Mouse (Mus musculus) hindbrain, embryonic 14.5 days (tissue): ENCODE results near the gene Grid2. TPM values are rescaled to one million over a fixed set of nuclear protein-coding genes. Genes with fewer than 3 reads are reported as not detected.

ENCODE experiments used
- ATAC-seq: fragments of 200-750 bp; cut with Nextera tagmentation; 2 replicates; pipeline ENCODE4 v1.8.0; 2017; ENCODE audit warnings: moderate number of reproducible peaks, mild to moderate bottlenecking, moderate TSS enrichment, moderate library complexity; ENCODE audit not compliant: low FRiP score
- DNase-seq: peaks from one replicate; pipeline ENCODE4 v3.0.0-alpha.2; 2015; ENCODE audit warnings: low spot score
- H3K27ac ChIP-seq: fragments of 300-500 bp; sonication (generic); 2 replicates; pipeline ENCODE4 v1.5.1; 2014; ENCODE audit warnings: mild to moderate bottlenecking, moderate library complexity
- H3K27me3 ChIP-seq: fragments of 300-500 bp; sonication (generic); 2 replicates; pipeline ENCODE4 v1.6.1; 2014; ENCODE audit warnings: mild to moderate bottlenecking, low read length, mixed read lengths; ENCODE audit not compliant: control insufficient read depth, insufficient read depth
- H3K36me3 ChIP-seq: fragments of 300-500 bp; sonication (generic); replicated peaks from 2 replicates; pipeline ENCODE4 v1.6.1; 2014; ENCODE audit not compliant: control insufficient read depth, insufficient read depth
- H3K4me1 ChIP-seq: fragments of 300-500 bp; sonication (generic); replicated peaks from 2 replicates; pipeline ENCODE4 v1.6.1; 2014; ENCODE audit warnings: antibody characterized with exemption, low read length, mixed read lengths; ENCODE audit not compliant: control insufficient read depth, insufficient read depth
- H3K4me2 ChIP-seq: fragments of 300-500 bp; sonication (generic); replicated peaks from 2 replicates; pipeline ENCODE4 v1.6.1; 2014; ENCODE audit warnings: mild to moderate bottlenecking, moderate library complexity
- H3K4me3 ChIP-seq: fragments of 300-500 bp; sonication (generic); replicated peaks from 2 replicates; pipeline ENCODE4 v1.5.1; 2014; ENCODE audit warnings: mild to moderate bottlenecking, low read length
- H3K9ac ChIP-seq: fragments of 300-500 bp; sonication (generic); 2 replicates; pipeline ENCODE4 v1.6.1; 2014
- H3K9me3 ChIP-seq: fragments of 300-500 bp; sonication (generic); 2 replicates; pipeline ENCODE4 v1.6.1; 2016; ENCODE audit warnings: low read length; ENCODE audit not compliant: control insufficient read depth
- WGBS: fragments of 180-500 bp; shearing (Covaris S2); extraction: QIAGEN DNeasy Blood & Tissue Kit; methylation state at CpG from one replicate; pipeline ENCODE4 v1.1.7; 2014; 5-methylcytosine and 5-hydroxymethylcytosine counted together
- polyA plus RNA-seq: library from polyadenylated mRNA; unstranded; fragments of >200 nt; fragmentation: Nextera tagmentation; extraction: Ambion mirVana; gene quantifications from 2 replicates; pipeline ENCODE4 v1.2.1, GENCODE M21; 2014

Grid2 gene
- polyA plus RNA-seq, 1 experiment from 2014 or later: 18.1 TPM

DNA sequence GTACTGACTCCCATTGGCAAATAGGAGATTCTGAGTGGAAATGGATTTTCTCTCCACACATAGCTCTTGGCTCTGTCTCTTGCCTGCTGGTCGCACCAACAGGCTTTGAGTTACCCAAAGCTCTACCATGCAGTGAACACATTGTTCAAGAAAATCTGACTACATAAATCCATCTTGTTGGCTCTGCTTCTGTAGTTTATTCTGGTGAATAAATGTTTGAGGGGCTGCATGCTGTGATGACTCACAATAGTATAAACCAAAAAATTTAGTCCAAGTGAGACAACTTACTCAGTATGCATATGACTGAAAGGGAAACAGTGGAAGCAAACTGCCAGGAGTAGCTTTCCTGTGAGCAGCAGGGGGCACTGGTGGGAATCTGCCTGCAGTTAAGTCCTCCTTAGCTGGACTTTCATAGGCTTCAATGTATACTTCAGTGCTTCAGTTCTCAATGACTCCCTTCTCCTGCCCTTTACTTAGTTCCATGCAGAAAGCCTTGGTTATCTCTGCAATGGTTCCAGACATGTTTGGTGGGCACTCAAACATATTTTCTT lies 125.5 kb downstream of the Grid2 start:
- ATAC-seq: no peak
- WGBS: 86% methylated on average over 1 of the region's 1 CpGs
- DNase-seq: no peak
- Histone ChIP-seq H3K27ac (no peak overlapping the region), H3K4me1 (no peaks in the 10 kb centered on the region), H3K4me3 (no peak overlapping the region), H3K9me3 (no peaks in the 10 kb centered on the region), H3K4me2 (no peak overlapping the region), H3K27me3 (no peaks in the 10 kb centered on the region), H3K9ac (no peak overlapping the region), H3K36me3 (no peaks in the 10 kb centered on the region)

DNA sequence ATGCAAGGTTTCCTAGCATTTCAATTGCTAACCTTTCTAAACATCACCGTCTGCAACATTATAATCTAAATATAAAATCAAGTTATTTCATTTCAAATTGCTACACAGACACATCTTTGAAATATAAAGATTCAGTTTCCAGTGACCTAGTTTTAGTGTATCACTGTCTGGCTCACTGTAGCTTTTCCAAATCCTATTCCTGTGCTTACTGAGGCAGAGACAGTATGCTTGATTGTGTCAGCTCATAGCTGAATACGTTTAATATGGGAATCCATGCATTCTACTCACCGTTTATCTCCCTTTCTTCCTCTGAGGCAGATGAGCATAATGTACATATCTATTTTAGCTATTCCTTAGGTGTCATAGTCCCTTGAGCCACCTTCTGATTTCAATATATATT lies 146.0 kb downstream of the Grid2 start:
- H3K9ac ChIP-seq: no peak overlapping the region
- H3K4me1 ChIP-seq: no peaks in the 10 kb centered on the region
- no peak for DNase-seq
- H3K4me3 ChIP-seq: no peak overlapping the region
- H3K9me3 ChIP-seq: no peaks in the 10 kb centered on the region
- WGBS: 73% methylated on average over 3 of the region's 3 CpGs
- H3K27ac ChIP-seq: no peak overlapping the region
- H3K27me3 ChIP-seq: no peaks in the 10 kb centered on the region
- H3K36me3 ChIP-seq: no peaks in the 10 kb centered on the region
- H3K4me2 ChIP-seq: no peak overlapping the region
- ATAC-seq: no peak

DNA sequence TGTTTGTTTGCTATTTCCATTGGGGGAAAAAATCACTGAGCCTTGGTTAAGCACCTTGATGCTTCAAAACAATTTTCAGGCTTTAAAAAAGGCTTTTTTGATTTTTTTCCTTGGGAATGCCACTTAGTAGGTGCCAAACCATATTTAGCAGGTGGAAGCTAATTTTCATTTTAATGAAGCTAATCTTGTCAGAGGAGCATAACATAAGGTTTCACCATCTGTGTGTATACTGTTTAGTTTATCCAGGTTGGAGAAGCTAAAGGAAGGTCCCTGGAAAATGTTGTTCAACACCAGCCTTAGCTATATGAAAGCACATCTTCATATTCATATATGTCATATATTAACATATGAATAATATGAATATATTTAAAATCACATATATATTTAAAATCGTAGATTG lies 161.9 kb downstream of the Grid2 start:
- no peak for ATAC-seq
- Histone ChIP-seq H3K4me3 (no peak overlapping the region), H3K4me2 (no peak overlapping the region), H3K9ac (no peak overlapping the region), H3K4me1 (no peaks in the 10 kb centered on the region), H3K27me3 (no peaks in the 10 kb centered on the region), H3K36me3 (no peaks in the 10 kb centered on the region), H3K27ac (no peak overlapping the region), H3K9me3 (no peaks in the 10 kb centered on the region)
- WGBS: 85% methylated on average over 1 of the region's 1 CpGs
- no peak for DNase-seq

DNA sequence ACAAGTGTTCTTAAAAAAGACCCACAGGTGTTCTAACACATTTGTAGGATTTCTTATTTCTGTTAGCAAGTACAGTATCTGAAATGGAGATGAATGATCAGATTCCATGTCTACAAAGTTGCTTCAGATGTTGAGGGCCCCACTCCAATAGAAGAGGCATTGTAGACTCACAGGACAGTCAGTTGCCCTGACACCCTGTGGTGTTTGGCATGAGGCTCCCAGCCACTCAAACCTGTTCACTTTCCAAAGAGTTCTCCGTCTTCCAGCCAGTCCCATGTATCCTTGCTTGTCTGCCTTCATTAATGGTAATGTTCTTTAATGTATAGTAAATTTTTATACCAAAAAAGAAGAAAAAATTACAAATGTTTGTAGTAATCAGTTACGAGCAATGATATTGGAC lies 177.1 kb downstream of the Grid2 start:
- no peaks in the 10 kb centered on the region for H3K27me3 ChIP-seq
- H3K4me3 ChIP-seq: no peak overlapping the region
- no peaks in the 10 kb centered on the region for H3K4me1 ChIP-seq
- DNase-seq (no peak), ATAC-seq (no peak)
- WGBS: 85% methylated on average over 2 of the region's 2 CpGs
- no peak overlapping the region for H3K9ac ChIP-seq
- no peak overlapping the region for H3K4me2 ChIP-seq
- H3K9me3 ChIP-seq: no peaks in the 10 kb centered on the region
- no peak overlapping the region for H3K27ac ChIP-seq
- no peaks in the 10 kb centered on the region for H3K36me3 ChIP-seq

DNA sequence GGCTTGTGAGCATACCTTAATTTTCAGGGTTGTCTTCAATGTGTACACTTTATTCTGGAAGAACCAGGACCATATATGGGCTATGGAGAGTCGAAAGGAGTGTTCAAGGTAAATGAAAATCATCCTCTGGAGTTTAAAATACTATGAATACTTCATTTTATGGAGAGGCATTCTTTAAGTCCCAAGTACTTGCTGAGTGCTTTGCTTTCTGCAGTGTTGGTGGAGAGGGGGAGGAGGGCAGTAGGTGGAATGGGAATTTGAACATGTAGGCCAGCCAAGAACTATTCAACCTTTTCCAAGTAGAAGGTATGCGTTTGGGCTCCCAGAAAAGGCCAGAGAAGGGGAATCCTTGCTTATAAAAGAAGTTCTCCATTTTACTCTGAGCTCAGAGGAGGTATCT lies 192.5 kb downstream of the Grid2 start:
- no peak for DNase-seq

DNA sequence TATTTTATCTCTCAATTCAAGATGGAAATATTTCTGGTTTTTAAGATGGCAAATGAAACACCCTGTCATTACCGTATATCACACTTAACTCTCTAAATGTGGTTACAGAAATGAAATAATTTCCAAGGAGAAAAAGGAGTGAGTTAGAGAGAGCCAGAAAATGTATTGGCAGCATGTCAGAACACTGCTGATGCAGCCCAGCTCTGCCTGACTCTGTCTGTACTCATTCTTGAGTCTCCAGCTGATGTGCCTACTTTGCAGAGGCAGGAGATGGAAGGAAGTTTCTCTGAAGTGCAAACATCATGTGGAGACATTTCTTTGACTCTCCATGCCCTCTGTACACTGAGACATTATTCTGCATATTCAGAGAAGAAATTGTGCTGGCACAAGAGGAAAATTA lies 226.5 kb downstream of the Grid2 start:
- no peak overlapping the region for H3K27ac ChIP-seq

More for the DNA sequence above, 192.5 kb downstream of the Grid2 start:
- no peak for ATAC-seq
- Histone ChIP-seq H3K4me1 (no peaks in the 10 kb centered on the region), H3K4me3 (no peak overlapping the region), H3K27ac (no peak overlapping the region), H3K27me3 (no peaks in the 10 kb centered on the region), H3K36me3 (no peaks in the 10 kb centered on the region), H3K9me3 (no peaks in the 10 kb centered on the region), H3K4me2 (no peak overlapping the region), H3K9ac (no peak overlapping the region)
- WGBS: 84% methylated on average over 2 of the region's 2 CpGs

DNA sequence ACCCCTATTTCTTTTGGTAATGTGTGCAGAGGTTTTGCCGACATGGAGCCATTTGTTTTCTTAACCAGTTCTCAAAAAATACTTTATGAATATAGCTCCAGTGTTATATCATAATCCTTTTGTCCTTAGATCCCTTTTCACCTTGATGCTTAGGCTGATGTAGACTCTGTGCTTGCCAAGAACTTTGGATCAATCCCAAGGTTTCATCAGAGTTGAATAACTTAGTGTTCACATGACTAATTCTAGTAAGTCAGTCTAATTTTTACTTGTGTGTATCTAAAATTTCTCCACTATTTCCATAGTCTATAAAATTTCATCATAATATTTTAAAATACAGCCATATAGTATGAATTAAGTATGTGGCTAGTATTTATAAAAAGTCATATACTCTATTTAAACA lies 259.3 kb downstream of the Grid2 start:
- H3K4me3 ChIP-seq: no peak overlapping the region
- no peaks in the 10 kb centered on the region for H3K9me3 ChIP-seq
- DNase-seq (no peak), ATAC-seq (no peak)
- WGBS: 91% methylated on average over 1 of the region's 1 CpGs
- H3K4me2 ChIP-seq: no peak overlapping the region
- no peaks in the 10 kb centered on the region for H3K4me1 ChIP-seq
- H3K27me3 ChIP-seq: no peaks in the 10 kb centered on the region
- no peak overlapping the region for H3K9ac ChIP-seq
- no peaks in the 10 kb centered on the region for H3K36me3 ChIP-seq
- no peak overlapping the region for H3K27ac ChIP-seq

More for the DNA sequence above, 226.5 kb downstream of the Grid2 start:
- H3K36me3 ChIP-seq: no peaks in the 10 kb centered on the region
- no peaks in the 10 kb centered on the region for H3K4me1 ChIP-seq
- H3K9me3 ChIP-seq: no peaks in the 10 kb centered on the region
- no peak for DNase-seq
- no peak overlapping the region for H3K9ac ChIP-seq
- no peak overlapping the region for H3K4me2 ChIP-seq
- 80% methylated on average over 1 of the region's 1 CpGs for WGBS
- H3K4me3 ChIP-seq: no peak overlapping the region
- H3K27me3 ChIP-seq: no peaks in the 10 kb centered on the region
- no peak for ATAC-seq

DNA sequence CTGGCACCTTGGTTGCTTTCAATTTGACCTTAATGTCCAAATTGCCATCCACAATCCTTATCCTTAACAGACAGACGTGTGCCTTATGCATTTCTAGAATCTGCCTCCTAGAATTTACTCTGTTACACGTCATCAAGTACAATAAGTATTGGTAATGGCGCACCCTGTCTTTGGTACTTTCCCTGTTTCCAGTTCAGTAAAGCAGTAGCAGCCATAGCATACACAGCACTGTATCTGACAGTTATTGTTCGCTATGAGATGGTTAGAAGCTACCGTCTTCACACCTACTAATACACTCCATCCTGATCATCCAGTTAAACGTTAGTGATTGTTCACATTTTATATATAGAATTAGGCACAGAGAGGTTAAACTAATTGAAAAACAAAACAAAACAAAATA lies 260.3 kb downstream of the Grid2 start:
- no peak overlapping the region for H3K9ac ChIP-seq
- no peak overlapping the region for H3K4me2 ChIP-seq
- no peaks in the 10 kb centered on the region for H3K4me1 ChIP-seq
- DNase-seq (no peak), ATAC-seq (0 out of 2 replicates have a peak, but pooled peaks have one; percentile 27)
- H3K27me3 ChIP-seq: no peaks in the 10 kb centered on the region
- no peaks in the 10 kb centered on the region for H3K36me3 ChIP-seq
- 74% methylated on average over 6 of the region's 6 CpGs for WGBS
- no peak overlapping the region for H3K4me3 ChIP-seq
- H3K27ac ChIP-seq: no peak overlapping the region
- no peaks in the 10 kb centered on the region for H3K9me3 ChIP-seq

DNA sequence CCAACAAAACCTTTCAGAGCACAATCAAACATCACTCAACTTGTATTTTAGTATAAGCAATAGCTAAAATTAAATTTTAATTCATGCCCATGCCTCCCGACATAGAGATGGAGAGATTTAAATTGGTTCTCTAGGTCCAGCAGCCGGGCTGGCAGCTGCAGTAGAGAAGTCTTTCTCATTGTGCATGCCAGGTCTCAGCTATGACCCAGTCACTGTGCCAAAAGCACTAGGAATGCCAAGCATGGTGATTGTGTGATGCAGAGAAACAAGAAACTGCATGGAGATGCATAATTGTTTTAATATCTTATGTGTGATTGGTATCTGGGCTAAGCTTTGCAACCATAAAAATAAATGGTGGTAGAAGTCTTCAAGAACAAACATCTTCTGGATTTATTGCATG lies 276.1 kb downstream of the Grid2 start:
- H3K4me3 ChIP-seq: no peak overlapping the region

DNA sequence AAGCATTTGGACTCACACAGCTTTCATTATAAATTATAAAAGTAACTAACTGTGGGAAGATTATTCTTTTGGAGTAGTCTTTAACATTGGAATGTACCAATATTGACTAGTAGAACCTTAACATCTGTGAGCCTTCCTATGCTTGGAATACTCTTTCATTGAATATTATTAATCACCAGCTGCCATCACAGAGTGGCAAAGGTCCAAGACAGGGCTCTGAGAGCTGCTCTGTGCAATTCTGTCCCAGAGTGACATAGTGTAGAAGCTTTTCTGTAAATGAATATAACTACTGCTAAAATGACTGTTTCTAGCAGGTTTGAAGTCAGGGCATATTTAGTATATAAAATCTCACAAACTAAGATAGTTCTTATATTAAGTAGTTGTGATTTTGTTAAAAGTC lies 277.2 kb downstream of the Grid2 start:
- DNase-seq (no peak), ATAC-seq (no peak)
- Histone ChIP-seq H3K9me3 (no peaks in the 10 kb centered on the region), H3K4me1 (no peaks in the 10 kb centered on the region), H3K4me2 (no peak overlapping the region), H3K4me3 (no peak overlapping the region), H3K27me3 (no peaks in the 10 kb centered on the region), H3K27ac (no peak overlapping the region), H3K36me3 (no peaks in the 10 kb centered on the region), H3K9ac (no peak overlapping the region)

More for the DNA sequence above, 276.1 kb downstream of the Grid2 start:
- DNase-seq: no peak
- Histone ChIP-seq H3K27ac (no peak overlapping the region), H3K9me3 (no peaks in the 10 kb centered on the region), H3K27me3 (no peaks in the 10 kb centered on the region), H3K9ac (no peak overlapping the region), H3K4me2 (no peak overlapping the region), H3K36me3 (no peaks in the 10 kb centered on the region), H3K4me1 (no peaks in the 10 kb centered on the region)
- no peak for ATAC-seq
- 69% methylated on average over 2 of the region's 2 CpGs for WGBS
